Comparison of ENCODE assay signal across 9 mouse cellular contexts in genomic region chr13:36528223-36528895, GRCm38 (mm10).
DNase-seq lines count a peak whose midpoint lies in the region; ATAC-seq and TF ChIP-seq lines count a peak whose summit lies in the region.
"Had no signal": no experiment of that assay in that cellular context is flagged by ENCODE, and none has a peak within 500 bp of the region (broad histone marks: within the 10 kb centered on the region; RNA-seq: fewer than 3 reads in every experiment).

No protein-coding gene starts in this region.

- no peak overlapping the region for H3K4me3 ChIP-seq in midbrain, postnatal 0 days (ENCODE audit: low read depth, low read length)
- no peak overlapping the region for H3K4me3 ChIP-seq in midbrain, embryonic 10.5 days
- no peak overlapping the region for H3K4me3 ChIP-seq in liver, embryonic 11.5 days (ENCODE audit: low read depth, low read length)

- no peaks in the 10 kb centered on the region for H3K9me3 ChIP-seq in midbrain, postnatal 0 days (ENCODE audit: low read length)
- H3K9me3 ChIP-seq in midbrain, embryonic 10.5 days (replicated peaks) = no peaks in the 10 kb centered on the region
- no peaks in the 10 kb centered on the region for H3K9me3 ChIP-seq in liver, embryonic 11.5 days (ENCODE audit: control insufficient read depth, low read length)

- H3K9ac ChIP-seq in midbrain, postnatal 0 days (replicated peaks; ENCODE audit: low read length, poor library complexity, severe bottlenecking) = no peak overlapping the region
- H3K9ac ChIP-seq in liver, embryonic 11.5 days (ENCODE audit: low read depth, low read length) = no peak overlapping the region

- peak; percentile 63 for DNase-seq in midbrain, postnatal 0 days (ENCODE audit: low spot score)
- no peak for DNase-seq in midbrain, embryonic 10.5 days (ENCODE audit: low spot score)
- DNase-seq in gastrocnemius, adult 8-10 months (ENCODE audit: low spot score in 2 of 2) = peak; percentile 56 to 65
- peak; percentile 78 for DNase-seq in heart, postnatal 25 days (ENCODE audit: low spot score)
- no peak for DNase-seq in thymus, postnatal 36 days
- DNase-seq in liver, embryonic 11.5 days (ENCODE audit: low spot score) = no peak
- DNase-seq in B cell, adult 2 months = no peak

- H3K4me2 ChIP-seq in midbrain, postnatal 0 days (ENCODE audit: low read depth, low read length, poor library complexity, severe bottlenecking) = no peak overlapping the region
- H3K4me2 ChIP-seq in liver, embryonic 11.5 days = no peak overlapping the region

- TF ChIP-seq CTCF in midbrain, postnatal 0 days (IDR thresholded peaks at IDR 0.05) = no peak

- H3K27ac ChIP-seq in midbrain, postnatal 0 days (ENCODE audit: low read depth, low read length) = no peak overlapping the region
- H3K27ac ChIP-seq in midbrain, embryonic 10.5 days (replicated peaks) = no peak overlapping the region
- H3K27ac ChIP-seq in liver, embryonic 11.5 days (ENCODE audit: low read depth, low read length) = no peak overlapping the region

- H3K36me3 ChIP-seq in midbrain, postnatal 0 days (ENCODE audit: insufficient read depth, low read length) = no peaks in the 10 kb centered on the region
- no peaks in the 10 kb centered on the region for H3K36me3 ChIP-seq in midbrain, embryonic 10.5 days
- H3K36me3 ChIP-seq in liver, embryonic 11.5 days (ENCODE audit: control insufficient read depth, insufficient read depth, low read length) = no peaks in the 10 kb centered on the region

- intact Hi-C loops in heart, postnatal 25 days (cut with DNase I) = no loop called here

- H3K27me3 ChIP-seq in midbrain, postnatal 0 days (ENCODE audit: insufficient read depth, low read length) = no peaks in the 10 kb centered on the region
- H3K27me3 ChIP-seq in midbrain, embryonic 10.5 days (ENCODE audit: low read depth, poor library complexity, severe bottlenecking) = no peaks in the 10 kb centered on the region
- H3K27me3 ChIP-seq in liver, embryonic 11.5 days (replicated peaks; ENCODE audit: control insufficient read depth, insufficient read depth, low read length) = no peaks in the 10 kb centered on the region

- no peak for ATAC-seq in midbrain, postnatal 0 days (ENCODE audit: low FRiP score)
- 0 out of 2 replicates have a peak, but pooled peaks have one; percentile 50 for ATAC-seq in megakaryocyte-erythroid progenitor cell, adult 5-6 weeks (replicated peaks; ENCODE audit: low FRiP score, low TSS enrichment, poor library complexity, severe bottlenecking)
- no peak for ATAC-seq in liver, embryonic 11.5 days (replicated peaks; ENCODE audit: low FRiP score)

- 60% methylated on average over 8 of the region's 8 CpGs for WGBS in midbrain, postnatal 0 days
- 81% methylated on average over 8 of the region's 8 CpGs for WGBS in midbrain, embryonic 10.5 days
- WGBS in liver, embryonic 11.5 days = 78% methylated on average over 8 of the region's 8 CpGs

- no peaks in the 10 kb centered on the region for H3K4me1 ChIP-seq in midbrain, postnatal 0 days (ENCODE audit: insufficient read depth, low read length)
- H3K4me1 ChIP-seq in midbrain, embryonic 10.5 days = peaks cover 4% of the 10 kb centered on the region
- no peaks in the 10 kb centered on the region for H3K4me1 ChIP-seq in liver, embryonic 11.5 days (replicated peaks; ENCODE audit: control insufficient read depth, insufficient read depth, low read length)
- H3K4me1 ChIP-seq: megakaryocyte, embryonic 14.5 days had no signal

Comparison
In these comparisons a context has a peak if more than half of its experiments do, and no peak if none do; other contexts are left out.
1. DNase-seq: peak in midbrain, postnatal 0 days (single experiment), gastrocnemius, adult 8-10 months (2 of 2) and heart, postnatal 25 days (single experiment); none in midbrain, embryonic 10.5 days (single experiment), thymus, postnatal 36 days (0 of 2), liver, embryonic 11.5 days (single experiment) and B cell, adult 2 months (0 of 2).